Mouse (Mus musculus): ENCODE results near the gene Gm20708.

DNA sequence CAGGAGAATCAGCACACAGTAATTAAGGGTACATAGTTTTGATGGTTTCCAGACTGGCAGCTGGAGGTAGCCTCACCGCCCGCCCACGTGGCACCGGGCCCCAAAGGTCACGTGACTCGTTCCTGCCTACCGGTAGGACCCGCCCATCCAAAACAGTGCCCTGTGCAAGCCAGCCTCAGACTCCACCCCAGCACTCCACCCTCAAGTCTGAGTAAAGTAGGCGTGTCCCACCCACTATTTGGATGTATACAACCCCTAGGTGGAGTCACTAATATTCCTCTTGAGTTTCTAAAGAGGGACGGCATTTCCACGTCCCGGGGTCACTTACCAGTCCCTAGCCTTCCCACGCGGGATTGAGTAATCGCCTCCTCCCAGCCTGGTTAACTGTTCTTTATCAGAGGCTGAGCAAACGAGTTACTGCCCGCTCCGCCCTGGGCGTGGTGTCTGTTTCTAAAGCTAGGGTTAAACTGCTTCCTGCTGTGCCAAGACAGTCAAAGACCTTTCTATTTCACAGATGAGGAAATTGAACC lies 28.8 kb upstream of the Gm20708 start:
- no peak for TF ChIP-seq GATA1 (IDR thresholded peaks at IDR 0.05; ENCODE audit: borderline replicate concordance, low read length)
- TF ChIP-seq FLI1 (IDR thresholded peaks at IDR 0.05; ENCODE audit: low read length), result no peak
